Mouse (Mus musculus): ENCODE measurements at regions not wholly inside any gene's neighbourhood (a gene's known extent, or its start where the extent isn't known, plus 50 kb on each side); places are given as distances from the start of the nearest gene placed in this dataset.

GRCm38 (mm10) chr13:107889588-107889984 lies 154.7 kb upstream of the Smim15 start:
- Histone ChIP-seq H3K9ac (peak overlapping the region; percentile 90), H3K4me1 (replicated peaks) (peaks cover 13% of the 10 kb centered on the region), H3K9me3 (replicated peaks) (no peaks in the 10 kb centered on the region), H3K27me3 (peaks cover 16% of the 10 kb centered on the region), H3K4me2 (peak overlapping the region; percentile 92), H3K27ac (peak overlapping the region; percentile 98), H3K4me3 (peak overlapping the region; percentile 79), H3K36me3 (no peaks in the 10 kb centered on the region)
- under 1% methylated on average over 34 of the region's 66 CpGs for WGBS
- ATAC-seq (replicated peaks; ENCODE audit: insufficient number of reproducible peaks, insufficient read depth, low FRiP score, low read depth), result no peak

GRCm38 (mm10) chr13:107888571-107889451 lies 155.4 kb upstream of the Smim15 start:
- H3K9me3 ChIP-seq (replicated peaks), result no peaks in the 10 kb centered on the region
- H3K27me3 ChIP-seq, result peaks cover 10% of the 10 kb centered on the region; the same call in 1 of the 2 replicates
- peaks cover 13% of the 10 kb centered on the region for H3K4me1 ChIP-seq (replicated peaks)
- H3K36me3 ChIP-seq, result no peaks in the 10 kb centered on the region
- H3K27ac ChIP-seq, result peak overlapping the region; percentile 98
- ATAC-seq (replicated peaks; ENCODE audit: insufficient number of reproducible peaks, insufficient read depth, low FRiP score, low read depth), result no peak
- WGBS, result under 1% methylated on average over 108 of the region's 127 CpGs
- peak overlapping the region; percentile 90 for H3K9ac ChIP-seq
- peak overlapping the region; percentile 79 for H3K4me3 ChIP-seq
- peak overlapping the region; percentile 92 for H3K4me2 ChIP-seq

- no peaks in the 10 kb centered on the region for H3K9me3 ChIP-seq (replicated peaks)
- H3K4me2 ChIP-seq, result peak overlapping the region; percentile 92
- ATAC-seq (replicated peaks; ENCODE audit: insufficient number of reproducible peaks, insufficient read depth, low FRiP score, low read depth), result no peak
- H3K27me3 ChIP-seq, result peaks cover 3% of the 10 kb centered on the region; the same call in 1 of the 2 replicates
- peaks cover 13% of the 10 kb centered on the region for H3K4me1 ChIP-seq (replicated peaks)
- peak overlapping the region; percentile 90 for H3K9ac ChIP-seq
- under 1% methylated on average over 9 of the region's 9 CpGs for WGBS
- peak overlapping the region; percentile 98 for H3K27ac ChIP-seq
- H3K36me3 ChIP-seq, result no peaks in the 10 kb centered on the region
- peak overlapping the region; percentile 79 for H3K4me3 ChIP-seq
Measured at GRCm38 (mm10) chr13:107888231-107888555, 156.1 kb upstream of the Smim15 start.

GRCm38 (mm10) chr13:107887366-107888230 lies 156.6 kb upstream of the Smim15 start:
- ATAC-seq (replicated peaks; ENCODE audit: insufficient number of reproducible peaks, insufficient read depth, low FRiP score, low read depth), result no peak
- WGBS, result 6% methylated on average over 16 of the region's 16 CpGs
- H3K27ac ChIP-seq, result no peak overlapping the region
- peak overlapping the region; percentile 90 for H3K9ac ChIP-seq
- peak overlapping the region; percentile 79 for H3K4me3 ChIP-seq
- no peaks in the 10 kb centered on the region for H3K36me3 ChIP-seq
- peak overlapping the region; percentile 92 for H3K4me2 ChIP-seq
- H3K27me3 ChIP-seq, result no peaks in the 10 kb centered on the region
- peaks cover 13% of the 10 kb centered on the region for H3K4me1 ChIP-seq (replicated peaks)
- no peaks in the 10 kb centered on the region for H3K9me3 ChIP-seq (replicated peaks)

GRCm38 (mm10) chr13:107884836-107885235 lies 159.4 kb upstream of the Smim15 start:
- H3K4me3 ChIP-seq, result no peak overlapping the region
- no peaks in the 10 kb centered on the region for H3K27me3 ChIP-seq
- H3K9me3 ChIP-seq (replicated peaks), result no peaks in the 10 kb centered on the region
- H3K4me1 ChIP-seq (replicated peaks), result peaks cover 8% of the 10 kb centered on the region
- no peak overlapping the region for H3K9ac ChIP-seq
- H3K36me3 ChIP-seq, result no peaks in the 10 kb centered on the region
- no peak for ATAC-seq (replicated peaks; ENCODE audit: insufficient number of reproducible peaks, insufficient read depth, low FRiP score, low read depth)
- no peak overlapping the region for H3K27ac ChIP-seq
- WGBS, result 82% methylated on average over 3 of the region's 3 CpGs
- no peak overlapping the region for H3K4me2 ChIP-seq

GRCm38 (mm10) chr13:107882337-107882736 lies 161.9 kb upstream of the Smim15 start:
- H3K9ac ChIP-seq, result no peak overlapping the region
- H3K4me3 ChIP-seq, result no peak overlapping the region
- ATAC-seq (replicated peaks; ENCODE audit: insufficient number of reproducible peaks, insufficient read depth, low FRiP score, low read depth), result no peak
- H3K4me1 ChIP-seq (replicated peaks), result peaks cover 11% of the 10 kb centered on the region
- H3K36me3 ChIP-seq, result no peaks in the 10 kb centered on the region
- H3K9me3 ChIP-seq (replicated peaks), result no peaks in the 10 kb centered on the region
- no peak overlapping the region for H3K4me2 ChIP-seq
- 71% methylated on average over 5 of the region's 5 CpGs for WGBS
- no peak overlapping the region for H3K27ac ChIP-seq
- H3K27me3 ChIP-seq, result no peaks in the 10 kb centered on the region

GRCm38 (mm10) chr13:107880551-107880950 lies 163.7 kb upstream of the Smim15 start:
- H3K4me3 ChIP-seq, result no peak overlapping the region
- H3K27ac ChIP-seq, result no peak overlapping the region
- WGBS, result 94% methylated on average over 2 of the region's 2 CpGs
- H3K36me3 ChIP-seq, result no peaks in the 10 kb centered on the region
- peaks cover 8% of the 10 kb centered on the region for H3K4me1 ChIP-seq (replicated peaks)
- no peaks in the 10 kb centered on the region for H3K27me3 ChIP-seq
- H3K4me2 ChIP-seq, result no peak overlapping the region
- no peak overlapping the region for H3K9ac ChIP-seq
- no peaks in the 10 kb centered on the region for H3K9me3 ChIP-seq (replicated peaks)
- no peak for ATAC-seq (replicated peaks; ENCODE audit: insufficient number of reproducible peaks, insufficient read depth, low FRiP score, low read depth)

GRCm38 (mm10) chr13:107879535-107879934 lies 164.7 kb upstream of the Smim15 start:
- Histone ChIP-seq H3K4me2 (no peak overlapping the region), H3K36me3 (no peaks in the 10 kb centered on the region), H3K4me3 (no peak overlapping the region), H3K9me3 (replicated peaks) (no peaks in the 10 kb centered on the region), H3K9ac (no peak overlapping the region), H3K4me1 (replicated peaks) (peaks cover 8% of the 10 kb centered on the region), H3K27me3 (no peaks in the 10 kb centered on the region), H3K27ac (no peak overlapping the region; the same call in 1 of the 2 replicates)
- no peak; the same call in 1 of the 2 replicates for ATAC-seq (replicated peaks; ENCODE audit: insufficient number of reproducible peaks, insufficient read depth, low FRiP score, low read depth)
- WGBS, result 35% methylated on average over 7 of the region's 8 CpGs

GRCm38 (mm10) chr13:107878980-107879379 lies 165.3 kb upstream of the Smim15 start:
- H3K4me3 ChIP-seq, result no peak overlapping the region
- H3K36me3 ChIP-seq, result no peaks in the 10 kb centered on the region
- no peaks in the 10 kb centered on the region for H3K27me3 ChIP-seq
- no peak overlapping the region for H3K9ac ChIP-seq
- no peak overlapping the region for H3K4me2 ChIP-seq
- H3K27ac ChIP-seq, result no peak overlapping the region
- peaks cover 8% of the 10 kb centered on the region for H3K4me1 ChIP-seq (replicated peaks)
- 75% methylated on average over 3 of the region's 3 CpGs for WGBS
- ATAC-seq (replicated peaks; ENCODE audit: insufficient number of reproducible peaks, insufficient read depth, low FRiP score, low read depth), result no peak
- H3K9me3 ChIP-seq (replicated peaks), result no peaks in the 10 kb centered on the region

GRCm38 (mm10) chr13:107873244-107873667 lies 171.0 kb upstream of the Smim15 start:
- ATAC-seq (replicated peaks; ENCODE audit: insufficient number of reproducible peaks, insufficient read depth, low FRiP score, low read depth), result no peak
- H3K4me1 ChIP-seq (replicated peaks), result peaks cover 8% of the 10 kb centered on the region
- H3K27me3 ChIP-seq, result no peaks in the 10 kb centered on the region
- 35% methylated on average over 2 of the region's 2 CpGs for WGBS
- H3K9me3 ChIP-seq (replicated peaks), result no peaks in the 10 kb centered on the region
- H3K27ac ChIP-seq, result no peak overlapping the region
- no peak overlapping the region for H3K4me2 ChIP-seq
- no peaks in the 10 kb centered on the region for H3K36me3 ChIP-seq
- H3K9ac ChIP-seq, result no peak overlapping the region
- no peak overlapping the region for H3K4me3 ChIP-seq

GRCm38 (mm10) chr13:107872574-107872973 lies 171.7 kb upstream of the Smim15 start:
- H3K9ac ChIP-seq, result no peak overlapping the region
- H3K4me2 ChIP-seq, result no peak overlapping the region
- H3K27me3 ChIP-seq, result no peaks in the 10 kb centered on the region
- H3K9me3 ChIP-seq (replicated peaks), result no peaks in the 10 kb centered on the region
- no peaks in the 10 kb centered on the region for H3K36me3 ChIP-seq
- WGBS, result 79% methylated on average over 8 of the region's 8 CpGs
- ATAC-seq (replicated peaks; ENCODE audit: insufficient number of reproducible peaks, insufficient read depth, low FRiP score, low read depth), result no peak
- no peak overlapping the region for H3K27ac ChIP-seq
- H3K4me3 ChIP-seq, result no peak overlapping the region
- peaks cover 8% of the 10 kb centered on the region for H3K4me1 ChIP-seq (replicated peaks)
